In genomic region chr17:27557927-27558661, GRCm38 (mm10) we compare ENCODE assay signal across 8 mouse cellular contexts. TPM values are rescaled to one million over a fixed set of nuclear protein-coding genes. Genes with fewer than 3 reads are reported as not detected.
A peak's percentile ranks its signal among the peaks of the same experiment; 100 is the strongest.
DNase-seq lines count a peak whose midpoint lies in the region; ATAC-seq and TF ChIP-seq lines count a peak whose summit lies in the region.

No protein-coding gene starts in this region.

- no peaks in the 10 kb centered on the region for H3K27me3 ChIP-seq in heart, embryonic 13.5 days (replicated peaks)
- peaks cover 7% of the 10 kb centered on the region; the same call in 1 of the 2 replicates for H3K27me3 ChIP-seq in forebrain, embryonic 10.5 days (ENCODE audit: poor library complexity, severe bottlenecking)
- H3K27me3 ChIP-seq in liver, embryonic 13.5 days: no peaks in the 10 kb centered on the region

- peak overlapping the region; percentile 94 for H3K9ac ChIP-seq in heart, embryonic 13.5 days
- H3K9ac ChIP-seq in ES-E14 (ENCODE audit: insufficient read depth, low read depth, low read length, poor library complexity, severe bottlenecking): peak overlapping the region; percentile 92
- H3K9ac ChIP-seq in liver, embryonic 13.5 days: peak overlapping the region; percentile 91

- DNase-seq in heart, postnatal 4 days: no peak
- no peak for DNase-seq in ES-E14 (ENCODE audit: low read depth, low spot score)
- peak; percentile 47 for DNase-seq in forebrain, embryonic 10.5 days (ENCODE audit: extremely low spot score, low spot score)
- DNase-seq in liver, embryonic 13.5 days: no peak
- DNase-seq in frontal cortex, postnatal 25 days (ENCODE audit: low spot score in 2 of 2): no peak
- no peak for DNase-seq in layer of hippocampus, postnatal 36 days

- H3K27ac ChIP-seq in heart, embryonic 13.5 days (replicated peaks): peak overlapping the region; percentile 97
- peak overlapping the region; percentile 97 for H3K27ac ChIP-seq in ES-E14 (ENCODE audit: insufficient read depth, low read depth, low read length, poor library complexity, severe bottlenecking)
- peak overlapping the region; percentile 99 for H3K27ac ChIP-seq in forebrain, embryonic 10.5 days
- peak overlapping the region; percentile 95 for H3K27ac ChIP-seq in liver, embryonic 13.5 days

- H3K4me1 ChIP-seq in heart, embryonic 13.5 days: peaks cover 61% of the 10 kb centered on the region
- peaks cover 5 to 14% of the 10 kb centered on the region in 2 experiments for H3K4me1 ChIP-seq in ES-E14 (ENCODE audit: control insufficient read depth in 2 of 2, insufficient read depth in 2 of 2, low read length in 2 of 2, poor library complexity in 1 of 2)
- H3K4me1 ChIP-seq in forebrain, embryonic 10.5 days: peaks cover 82% of the 10 kb centered on the region
- peaks cover 83% of the 10 kb centered on the region for H3K4me1 ChIP-seq in liver, embryonic 13.5 days (replicated peaks)

- H3K4me2 ChIP-seq in heart, embryonic 13.5 days: peak overlapping the region; percentile 86
- H3K4me2 ChIP-seq in liver, embryonic 13.5 days: peak overlapping the region; percentile 97

- ATAC-seq in heart, embryonic 13.5 days (ENCODE audit: extremely low read depth, insufficient number of reproducible peaks, low FRiP score, low TSS enrichment): no peak
- ATAC-seq in liver, embryonic 13.5 days (ENCODE audit: low read depth): no peak
- ATAC-seq in megakaryocyte progenitor cell, adult 5-6 weeks (replicated peaks; ENCODE audit: poor library complexity): no peak

- H3K36me3 ChIP-seq in heart, embryonic 13.5 days: peaks cover 21% of the 10 kb centered on the region
- peaks cover 24% of the 10 kb centered on the region for H3K36me3 ChIP-seq in ES-E14 (ENCODE audit: control insufficient read depth, insufficient read depth, low read length, poor library complexity, severe bottlenecking)
- H3K36me3 ChIP-seq in forebrain, embryonic 10.5 days (replicated peaks): peaks cover 30% of the 10 kb centered on the region
- peaks cover 31% of the 10 kb centered on the region for H3K36me3 ChIP-seq in liver, embryonic 13.5 days

- 10% methylated on average over 14 of the region's 14 CpGs for WGBS in heart, embryonic 13.5 days
- WGBS in forebrain, embryonic 10.5 days: under 1% methylated on average over 14 of the region's 14 CpGs
- WGBS in liver, embryonic 13.5 days (ENCODE audit: insufficient replicate concordance): 2% methylated on average over 14 of the region's 14 CpGs

- H3K9me3 ChIP-seq in heart, embryonic 13.5 days: no peaks in the 10 kb centered on the region
- H3K9me3 ChIP-seq in ES-E14 (ENCODE audit: control insufficient read depth, insufficient read depth, low read depth, low read length): no peaks in the 10 kb centered on the region
- no peaks in the 10 kb centered on the region for H3K9me3 ChIP-seq in forebrain, embryonic 10.5 days
- no peaks in the 10 kb centered on the region for H3K9me3 ChIP-seq in liver, embryonic 13.5 days (replicated peaks)

- in situ Hi-C loops in ES-E14 (cut with MboI; ENCODE audit: low sequenced_read_pairs in 2 of 2, unreplicated experiment in 2 of 2): no loop called here

- H3K4me3 ChIP-seq in heart, embryonic 13.5 days: peak overlapping the region; percentile 88
- H3K4me3 ChIP-seq in ES-E14 (ENCODE audit: insufficient read depth in 1 of 2, low read depth in 1 of 2, low read length in 2 of 2, poor library complexity in 1 of 2, severe bottlenecking in 1 of 2): peak overlapping the region; percentile 76 to 87
- peak overlapping the region; percentile 98 for H3K4me3 ChIP-seq in forebrain, embryonic 10.5 days
- peak overlapping the region; percentile 80 for H3K4me3 ChIP-seq in liver, embryonic 13.5 days (replicated peaks)

TF ChIP-seq in ES-E14, 5 proteins besides CTCF, POLR2A, EP300 and RAD21:
- TF ChIP-seq HCFC1 (IDR thresholded peaks at IDR 0.05; ENCODE audit: borderline replicate concordance, insufficient read depth, low read length) (no peak), ZC3H11A (IDR thresholded peaks at IDR 0.05; ENCODE audit: borderline replicate concordance, low read depth, low read length) (no peak), ZNF384 (IDR thresholded peaks at IDR 0.05; ENCODE audit: low read depth, low read length) (no peak), MAFK (IDR thresholded peaks at IDR 0.05; ENCODE audit: insufficient read depth, low read depth, low read length) (no peak), CHD2 (IDR thresholded peaks at IDR 0.05; ENCODE audit: low read depth, low read length) (no peak)

RNA-seq across cellular contexts. Expression of gene Hmga1, which starts 1.8 kb away (rescaled TPM):
- polyA plus RNA-seq in heart, embryonic 13.5 days (2015; fragmentation: Nextera tagmentation; extraction: Ambion mirVana): 153 and 160 TPM in 2 replicates
- total RNA-seq in heart, postnatal 4 days (2021): 10 to 100 TPM; 54.8 to 59.1 TPM
- total RNA-seq in ES-E14 (2012; rRNA removed): 142 and 175 TPM in 2 replicates
- 821 and 911 TPM in 2 replicates for polyA plus RNA-seq in forebrain, embryonic 10.5 days (2016; fragmentation: Nextera tagmentation; extraction: Ambion mirVana)
- polyA plus RNA-seq in liver, embryonic 13.5 days (2015; fragmentation: Nextera tagmentation; extraction: Ambion mirVana): 226 and 262 TPM in 2 replicates
- 405 and 414 TPM in 2 replicates for total RNA-seq in megakaryocyte progenitor cell, adult 5-6 weeks (2015)
- total RNA-seq in megakaryocyte progenitor cell, adult 5-6 weeks (2017): 220 and 239 TPM in 2 replicates
- 10 to 100 TPM; 35.2 to 36.0 TPM for total RNA-seq in layer of hippocampus, postnatal 36 days (2021)

RNA-seq across cellular contexts. Expression of gene AI413582, which starts 7.5 kb away (rescaled TPM):
- polyA plus RNA-seq in heart, embryonic 13.5 days (2015; fragmentation: Nextera tagmentation; extraction: Ambion mirVana): 16.0 and 18.3 TPM in 2 replicates
- total RNA-seq in heart, postnatal 4 days (2021): 1 to 10 TPM; 8.7 to 8.8 TPM
- 6.8 and 9.2 TPM in 2 replicates for total RNA-seq in ES-E14 (2012; rRNA removed)
- polyA plus RNA-seq in forebrain, embryonic 10.5 days (2016; fragmentation: Nextera tagmentation; extraction: Ambion mirVana): 12.5 and 12.7 TPM in 2 replicates
- polyA plus RNA-seq in liver, embryonic 13.5 days (2015; fragmentation: Nextera tagmentation; extraction: Ambion mirVana): 13.1 and 13.7 TPM in 2 replicates
- 31.0 and 31.6 TPM in 2 replicates for total RNA-seq in megakaryocyte progenitor cell, adult 5-6 weeks (2015)
- total RNA-seq in megakaryocyte progenitor cell, adult 5-6 weeks (2017): 32.3 and 46.0 TPM in 2 replicates
- total RNA-seq in layer of hippocampus, postnatal 36 days (2021): 10 to 100 TPM; 62.6 to 63.9 TPM

RNA-seq across cellular contexts. Expression of gene Grm4, which starts 36.9 kb away (rescaled TPM):
- 0.03 and 0.08 TPM in 2 replicates for polyA plus RNA-seq in heart, embryonic 13.5 days (2015; fragmentation: Nextera tagmentation; extraction: Ambion mirVana)
- under 1 TPM in 1 of 2 experiments, not detected in 1; 0.07 TPM for total RNA-seq in heart, postnatal 4 days (2021)
- total RNA-seq in ES-E14 (2012; rRNA removed): 0.49 and 0.74 TPM in 2 replicates
- polyA plus RNA-seq in forebrain, embryonic 10.5 days (2016; fragmentation: Nextera tagmentation; extraction: Ambion mirVana): 0.61 and 0.73 TPM in 2 replicates
- not detected in 2 replicates for polyA plus RNA-seq in liver, embryonic 13.5 days (2015; fragmentation: Nextera tagmentation; extraction: Ambion mirVana)
- total RNA-seq in megakaryocyte progenitor cell, adult 5-6 weeks (2015): not detected in 2 replicates
- total RNA-seq in megakaryocyte progenitor cell, adult 5-6 weeks (2017): not detected in 2 replicates
- 1 to 10 TPM; 8.9 to 9.6 TPM for total RNA-seq in layer of hippocampus, postnatal 36 days (2021)
